Mouse (Mus musculus): ENCODE data around the gene Klhdc8b. TPM values are rescaled to one million over a fixed set of nuclear protein-coding genes. Genes with fewer than 3 reads are reported as not detected.

Klhdc8b gene
- polyA plus RNA-seq, 1 experiment from 2014 or later, result 32.5 TPM

GRCm38 (mm10) chr9:108401186-108401960 is 60.0 kb downstream of the Klhdc8b start:
- Histone ChIP-seq H3K36me3 (no peaks in the 10 kb centered on the region), H3K9ac (no peak overlapping the region), H3K9me3 (no peaks in the 10 kb centered on the region), H3K4me3 (no peak overlapping the region), H3K4me2 (no peak overlapping the region), H3K27ac (no peak overlapping the region; the same call in 1 of the 2 replicates), H3K4me1 (peaks cover 4% of the 10 kb centered on the region; the same call in 1 of the 2 replicates), H3K27me3 (no peaks in the 10 kb centered on the region)
- 66% methylated on average over 7 of the region's 7 CpGs for WGBS
- ATAC-seq (ENCODE audit: insufficient number of reproducible peaks, low FRiP score, low TSS enrichment, low read depth), result no peak

DNA sequence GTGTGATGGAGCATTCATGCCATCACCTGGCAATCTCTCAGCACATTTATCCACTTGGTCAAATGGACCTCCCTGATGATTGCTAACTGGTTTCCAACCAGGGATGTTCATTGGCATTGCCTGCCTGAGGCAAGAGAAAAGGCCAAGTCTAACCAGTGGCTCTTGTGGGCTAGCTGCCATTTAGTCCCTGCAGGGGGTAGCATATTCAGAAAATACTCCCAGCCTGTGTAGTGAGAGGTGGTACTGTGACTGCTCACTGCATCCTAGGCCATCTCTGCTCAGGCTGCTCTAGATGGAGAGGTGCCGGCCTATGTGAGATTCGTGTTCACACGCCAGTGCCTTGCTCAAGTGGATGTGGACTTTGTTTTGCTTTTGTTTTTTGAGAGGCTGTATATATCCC is 63.1 kb downstream of the Klhdc8b start:
- Histone ChIP-seq H3K9ac (no peak overlapping the region), H3K4me3 (no peak overlapping the region), H3K27me3 (no peaks in the 10 kb centered on the region), H3K4me1 (peaks cover 4% of the 10 kb centered on the region; the same call in 1 of the 2 replicates), H3K27ac (no peak overlapping the region), H3K4me2 (no peak overlapping the region), H3K9me3 (no peaks in the 10 kb centered on the region), H3K36me3 (peaks cover 12% of the 10 kb centered on the region; the same call in 1 of the 2 replicates)
- WGBS, result 88% methylated on average over 3 of the region's 3 CpGs
- no peak for ATAC-seq (ENCODE audit: insufficient number of reproducible peaks, low FRiP score, low TSS enrichment, low read depth)

Other genes with a start within 250 kb of the Klhdc8b start
- 86.6 and 107 TPM in 2 replicates for gene Dag1, start 197.6 kb downstream of the Klhdc8b start, polyA plus RNA-seq (2015; fragmentation: Nextera tagmentation; extraction: Ambion mirVana)
- 35.5 and 43.8 TPM in 2 replicates for gene Nicn1, start 171.2 kb downstream of the Klhdc8b start, polyA plus RNA-seq (2015; fragmentation: Nextera tagmentation; extraction: Ambion mirVana)
- gene Amt, start 164.7 kb downstream of the Klhdc8b start, polyA plus RNA-seq (2015; fragmentation: Nextera tagmentation; extraction: Ambion mirVana), result 8.3 and 9.5 TPM in 2 replicates
- gene Rhoa, start 155.5 kb downstream of the Klhdc8b start, polyA plus RNA-seq (2015; fragmentation: Nextera tagmentation; extraction: Ambion mirVana), result 470 and 473 TPM in 2 replicates
- gene Tcta, start 155.4 kb downstream of the Klhdc8b start, polyA plus RNA-seq (2015; fragmentation: Nextera tagmentation; extraction: Ambion mirVana), result 44.3 and 47.6 TPM in 2 replicates
- gene Gpx1, start 122.7 kb downstream of the Klhdc8b start, polyA plus RNA-seq (2015; fragmentation: Nextera tagmentation; extraction: Ambion mirVana), result 621 and 657 TPM in 2 replicates
- 99.6 and 108 TPM in 2 replicates for gene Usp4, start 113.7 kb downstream of the Klhdc8b start, polyA plus RNA-seq (2015; fragmentation: Nextera tagmentation; extraction: Ambion mirVana)
- 0.72 and 0.74 TPM in 2 replicates for gene 1700102P08Rik, start 68.8 kb downstream of the Klhdc8b start, polyA plus RNA-seq (2015; fragmentation: Nextera tagmentation; extraction: Ambion mirVana)
- gene Ccdc36, start 33.1 kb downstream of the Klhdc8b start, polyA plus RNA-seq (2015; fragmentation: Nextera tagmentation; extraction: Ambion mirVana), result 1.2 and 1.3 TPM in 2 replicates
- gene BC048562, start 25.1 kb downstream of the Klhdc8b start, polyA plus RNA-seq (2015; fragmentation: Nextera tagmentation; extraction: Ambion mirVana), result not detected in 2 replicates
- 56.3 and 57.8 TPM in 2 replicates for gene Ccdc71, start 1.1 kb downstream of the Klhdc8b start, polyA plus RNA-seq (2015; fragmentation: Nextera tagmentation; extraction: Ambion mirVana)
- 78.4 and 79.9 TPM in 2 replicates for gene Lamb2, start 18.2 kb upstream of the Klhdc8b start, polyA plus RNA-seq (2015; fragmentation: Nextera tagmentation; extraction: Ambion mirVana)
- gene Usp19, start 29.0 kb upstream of the Klhdc8b start, polyA plus RNA-seq (2015; fragmentation: Nextera tagmentation; extraction: Ambion mirVana), result 61.4 and 63.3 TPM in 2 replicates
- 104 and 107 TPM in 2 replicates for gene Qars, start 46.1 kb upstream of the Klhdc8b start, polyA plus RNA-seq (2015; fragmentation: Nextera tagmentation; extraction: Ambion mirVana)
- gene Qrich1, start 55.2 kb upstream of the Klhdc8b start, polyA plus RNA-seq (2015; fragmentation: Nextera tagmentation; extraction: Ambion mirVana), result 112 TPM in 2 replicates
- gene Impdh2, start 98.7 kb upstream of the Klhdc8b start, polyA plus RNA-seq (2015; fragmentation: Nextera tagmentation; extraction: Ambion mirVana), result 151 and 157 TPM in 2 replicates
- 33.6 and 40.4 TPM in 2 replicates for gene Ndufaf3, start 105.9 kb upstream of the Klhdc8b start, polyA plus RNA-seq (2015; fragmentation: Nextera tagmentation; extraction: Ambion mirVana)
- 109 and 122 TPM in 2 replicates for gene Dalrd3, start 108.3 kb upstream of the Klhdc8b start, polyA plus RNA-seq (2015; fragmentation: Nextera tagmentation; extraction: Ambion mirVana)
- 89.6 and 95.0 TPM in 2 replicates for gene Wdr6, start 117.2 kb upstream of the Klhdc8b start, polyA plus RNA-seq (2015; fragmentation: Nextera tagmentation; extraction: Ambion mirVana)
- 8.8 and 10.8 TPM in 2 replicates for gene P4htm, start 136.1 kb upstream of the Klhdc8b start, polyA plus RNA-seq (2015; fragmentation: Nextera tagmentation; extraction: Ambion mirVana)
- 43.8 and 44.4 TPM in 2 replicates for gene Arih2, start 187.8 kb upstream of the Klhdc8b start, polyA plus RNA-seq (2015; fragmentation: Nextera tagmentation; extraction: Ambion mirVana)
- gene Slc25a20, start 200.5 kb upstream of the Klhdc8b start, polyA plus RNA-seq (2015; fragmentation: Nextera tagmentation; extraction: Ambion mirVana), result 37.1 and 38.3 TPM in 2 replicates
- gene Prkar2a, start 227.7 kb upstream of the Klhdc8b start, polyA plus RNA-seq (2015; fragmentation: Nextera tagmentation; extraction: Ambion mirVana), result 24.2 and 28.2 TPM in 2 replicates